Mouse (Mus musculus): ENCODE measurements around the gene Eif4enif1. TPM values are rescaled to one million over a fixed set of nuclear protein-coding genes. Genes with fewer than 3 reads are reported as not detected.

The Eif4enif1 gene
- total and polyA plus RNA-seq, 3 experiments = 54.5 to 127 (median 60.8) TPM

GRCm38 (mm10) chr11:3206783-3207182 is 4.6 kb downstream of the Eif4enif1 start:
- no peak overlapping the region for H3K4me3 ChIP-seq (replicated peaks in 1 of 3; ENCODE audit: low read depth in 2 of 3, low read length in 2 of 3, poor library complexity in 1 of 3)
- 0 out of 2 replicates have a peak overlapping the region, but pooled peaks have one; percentile 31 for H3K4me2 ChIP-seq (ENCODE audit: insufficient read depth, low read depth, poor library complexity, severe bottlenecking)
- dilution Hi-C loops (cut with MboI; ENCODE audit: extremely low pct_ligation_motif_present, extremely low pct_unique_long_range_greater_than_20kb, low sequenced_read_pairs) = no loop called here
- in situ Hi-C loops (cut with MboI; ENCODE audit: low pct_ligation_motif_present, low pct_unique_long_range_greater_than_20kb, low sequenced_read_pairs) = no loop called here
- H3K27ac ChIP-seq (ENCODE audit: insufficient read depth, low read depth) = no peak overlapping the region
- peaks cover 83% of the 10 kb centered on the region for H3K79me2 ChIP-seq (replicated peaks; ENCODE audit: control insufficient read depth, extremely low read depth, insufficient read depth, poor library complexity, severe bottlenecking)
- H3K4me1 ChIP-seq (ENCODE audit: control insufficient read depth in 1 of 2, insufficient read depth in 2 of 2) = peaks cover 6 to 34% of the 10 kb centered on the region in 2 experiments; a peak in 3 of 4 replicates
- no peaks in the 10 kb centered on the region for H3K27me3 ChIP-seq (replicated peaks)
- H3K9me3 ChIP-seq (replicated peaks; ENCODE audit: low read length) = no peaks in the 10 kb centered on the region
- H3K36me3 ChIP-seq (replicated peaks in 1 of 2; ENCODE audit: control insufficient read depth in 1 of 2, insufficient read depth in 1 of 2, low read length in 1 of 2) = peaks cover 33 to 67% of the 10 kb centered on the region in 2 experiments
- TF ChIP-seq RAD21 (IDR thresholded peaks at IDR 0.05; ENCODE audit: low read depth, low read length) (no peak), EP300 (IDR thresholded peaks at IDR 0.05; ENCODE audit: low read length) (peak; percentile 59), ZKSCAN1 (IDR thresholded peaks at IDR 0.05; ENCODE audit: borderline replicate concordance, low read depth, low read length) (no peak), ETS1 (conservative IDR thresholded peaks at IDR 0.05; ENCODE audit: low read depth, low read length) (no peak), TCF12 (IDR thresholded peaks at IDR 0.05; ENCODE audit: low read depth, low read length) (0 out of 2 replicates have a peak, but pooled peaks have one; percentile 27), BHLHE40 (IDR thresholded peaks at IDR 0.05; ENCODE audit: low read depth, low read length) (no peak), SIN3A (IDR thresholded peaks at IDR 0.05; ENCODE audit: low read length) (peak; percentile 53; the same call in 1 of the 2 replicates), RCOR1 (conservative IDR thresholded peaks at IDR 0.05; ENCODE audit: low read depth, low read length) (peak; percentile 46; the same call in 1 of the 2 replicates), PAX5 (IDR thresholded peaks at IDR 0.05; ENCODE audit: low read length) (no peak), MAFK (IDR thresholded peaks at IDR 0.05; ENCODE audit: insufficient replicate concordance, low read length) (peak; percentile 23; the same call in 1 of the 2 replicates), E2F4 (IDR thresholded peaks at IDR 0.05; ENCODE audit: insufficient replicate concordance, low read depth, low read length) (no peak), MEF2A (IDR thresholded peaks at IDR 0.05; ENCODE audit: borderline replicate concordance, low read depth, low read length) (peak; percentile 48; the same call in 1 of the 2 replicates)
- 0 out of 2 replicates have a peak overlapping the region, but pooled peaks have one; percentile 13 for H3K9ac ChIP-seq (ENCODE audit: insufficient read depth, low read depth)
- DNase-seq (ENCODE audit: extremely low read depth) = no peak

DNA sequence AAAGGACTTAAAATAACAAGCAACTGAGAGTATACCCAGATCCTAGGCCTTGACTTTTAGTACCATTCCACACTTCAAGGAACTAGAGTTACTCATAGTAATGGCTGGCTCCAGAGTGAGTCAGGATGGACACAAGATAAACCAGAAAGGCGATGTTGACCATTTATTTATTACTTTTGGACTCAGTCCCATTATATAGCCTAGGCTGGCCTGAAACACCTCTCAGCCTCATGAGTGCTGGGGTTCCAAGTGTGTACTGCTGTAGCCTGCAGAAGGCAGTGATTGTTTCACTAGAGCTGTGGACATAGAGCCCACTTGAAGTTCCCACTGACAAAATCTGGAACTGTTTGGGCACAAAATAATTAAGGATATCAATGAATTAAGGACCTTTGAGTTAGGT is 10.3 kb downstream of the Eif4enif1 start:
- no peak overlapping the region for H3K27ac ChIP-seq (ENCODE audit: insufficient read depth, low read depth)
- H3K79me2 ChIP-seq (replicated peaks; ENCODE audit: control insufficient read depth, extremely low read depth, insufficient read depth, poor library complexity, severe bottlenecking) = peaks cover 67% of the 10 kb centered on the region
- no peak overlapping the region for H3K4me3 ChIP-seq (replicated peaks in 1 of 3; ENCODE audit: low read depth in 2 of 3, low read length in 2 of 3, poor library complexity in 1 of 3)
- dilution Hi-C loops (cut with MboI; ENCODE audit: extremely low pct_ligation_motif_present, extremely low pct_unique_long_range_greater_than_20kb, low sequenced_read_pairs) (no loop called here), in situ Hi-C loops (cut with MboI; ENCODE audit: low pct_ligation_motif_present, low pct_unique_long_range_greater_than_20kb, low sequenced_read_pairs) (no loop called here)
- no peak overlapping the region for H3K9ac ChIP-seq (ENCODE audit: insufficient read depth, low read depth)
- H3K4me1 ChIP-seq (ENCODE audit: control insufficient read depth in 1 of 2, insufficient read depth in 2 of 2) = peaks cover 0 to 4% of the 10 kb centered on the region in 2 experiments; a peak in 1 of 4 replicates
- H3K9me3 ChIP-seq (replicated peaks; ENCODE audit: low read length) = no peaks in the 10 kb centered on the region
- H3K4me2 ChIP-seq (ENCODE audit: insufficient read depth, low read depth, poor library complexity, severe bottlenecking) = no peak overlapping the region
- no peak for DNase-seq (ENCODE audit: extremely low read depth)
- TF ChIP-seq RAD21 (IDR thresholded peaks at IDR 0.05; ENCODE audit: low read depth, low read length) (no peak), ETS1 (conservative IDR thresholded peaks at IDR 0.05; ENCODE audit: low read depth, low read length) (no peak), ZMIZ1 (IDR thresholded peaks at IDR 0.05; ENCODE audit: low read depth, low read length) (no peak), UBTF (IDR thresholded peaks at IDR 0.05; ENCODE audit: low read depth, low read length) (no peak), MAFK (IDR thresholded peaks at IDR 0.05; ENCODE audit: insufficient replicate concordance, low read length) (no peak), SMC3 (IDR thresholded peaks at IDR 0.05; ENCODE audit: low read depth, low read length) (no peak), GABPA (IDR thresholded peaks at IDR 0.05; ENCODE audit: insufficient replicate concordance, low read depth, low read length) (no peak), ZC3H11A (IDR thresholded peaks at IDR 0.05; ENCODE audit: low read depth, low read length) (no peak), POLR2A (IDR thresholded peaks at IDR 0.05; ENCODE audit: low read depth, low read length) (no peak), POLR2AphosphoS2 (IDR thresholded peaks at IDR 0.05; ENCODE audit: low read depth, low read length) (no peak), EP300 (IDR thresholded peaks at IDR 0.05; ENCODE audit: low read length) (no peak), CHD2 (IDR thresholded peaks at IDR 0.05; ENCODE audit: low read length) (no peak)
- peaks cover 50 to 87% of the 10 kb centered on the region in 2 experiments for H3K36me3 ChIP-seq (replicated peaks in 1 of 2; ENCODE audit: control insufficient read depth in 1 of 2, insufficient read depth in 1 of 2, low read length in 1 of 2)
- H3K27me3 ChIP-seq (replicated peaks) = no peaks in the 10 kb centered on the region

Data from CH12.LX (cell line).